Mouse (Mus musculus) CD4-positive helper T cell, adult 2 months (primary cell): ENCODE measurements around the gene Ptprm.

ENCODE experiments used
- DNase-seq: peaks from one replicate; pipeline ENCODE4 v3.0.0-alpha.2; 2012; ENCODE audit warnings: low read depth, missing footprints, low spot score

The Ptprm gene

DNA sequence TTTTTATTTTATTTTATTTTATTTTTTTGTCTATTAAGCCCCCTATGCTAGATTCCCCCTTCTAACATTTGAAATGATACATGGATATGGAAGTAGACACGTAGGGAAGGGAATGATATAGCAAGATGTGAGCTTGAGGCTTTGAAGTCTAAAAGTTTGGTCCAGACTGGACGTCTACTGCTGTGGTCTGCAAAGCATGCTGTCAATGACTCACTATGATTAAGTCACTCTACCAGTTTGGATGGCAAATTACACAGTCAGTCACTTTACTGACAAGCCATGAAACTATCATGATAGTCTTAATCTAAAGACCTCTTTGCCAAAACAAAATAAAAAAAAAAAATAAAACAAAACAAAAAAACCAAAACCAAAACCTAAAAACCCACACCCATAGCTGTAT lies 363.5 kb downstream of the Ptprm start:
- no peak for DNase-seq

DNA sequence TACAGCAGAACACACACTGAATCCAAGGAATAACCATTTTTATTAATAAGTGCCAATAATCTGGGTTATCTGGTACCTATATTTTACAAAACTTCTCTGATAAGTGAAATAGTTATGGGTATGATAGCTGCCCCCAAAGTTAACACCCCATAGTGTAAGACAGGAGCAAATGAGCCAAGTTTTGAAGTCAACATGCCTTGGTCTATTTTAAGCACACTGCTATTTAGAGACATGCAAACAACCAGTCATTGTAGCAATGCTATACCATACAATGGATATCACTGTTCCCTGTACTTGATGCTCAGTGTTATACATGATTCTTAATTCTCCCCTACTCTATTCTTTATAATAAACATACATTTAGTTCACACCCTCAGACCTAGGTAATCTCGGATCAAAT lies 366.2 kb downstream of the Ptprm start:
- DNase-seq: no peak

DNA sequence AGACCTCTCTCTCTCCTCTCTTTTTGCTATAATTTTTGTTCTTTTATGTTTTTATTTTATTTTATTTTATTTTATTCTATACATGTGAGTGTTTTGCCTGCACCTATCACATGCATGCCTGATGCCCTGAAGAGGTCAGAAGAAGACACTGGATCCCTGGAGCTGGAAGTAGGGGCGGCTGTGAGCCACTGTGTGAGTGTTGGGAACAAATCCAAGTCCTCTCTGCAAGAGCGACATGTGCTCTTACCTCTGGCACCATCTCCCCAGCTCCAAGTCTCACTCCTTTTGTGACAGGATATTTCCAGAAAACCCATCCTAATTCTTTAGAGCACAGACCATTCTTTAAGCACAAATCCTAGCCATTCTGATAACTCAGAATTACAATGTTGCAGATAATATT lies 372.6 kb downstream of the Ptprm start:
- DNase-seq: no peak

DNA sequence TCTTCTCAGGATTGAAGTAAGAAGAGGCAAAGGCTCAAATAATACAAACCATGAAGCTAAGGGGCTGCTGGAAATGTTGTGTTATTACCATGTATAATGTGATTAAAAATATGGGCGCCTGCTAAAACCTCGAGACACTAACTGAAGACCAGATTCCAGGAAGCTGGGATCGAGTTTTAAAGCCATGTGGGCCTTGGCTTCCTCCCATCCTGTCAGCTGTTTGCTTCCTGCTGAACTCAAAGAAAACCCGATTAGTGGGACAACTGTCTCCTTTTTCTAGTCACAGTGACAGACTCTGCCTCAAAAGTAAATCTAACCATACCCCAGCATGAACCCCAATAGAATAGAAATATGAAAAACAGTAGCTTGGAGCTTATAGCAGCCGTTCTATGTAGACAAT lies 374.3 kb downstream of the Ptprm start:
- no peak for DNase-seq

DNA sequence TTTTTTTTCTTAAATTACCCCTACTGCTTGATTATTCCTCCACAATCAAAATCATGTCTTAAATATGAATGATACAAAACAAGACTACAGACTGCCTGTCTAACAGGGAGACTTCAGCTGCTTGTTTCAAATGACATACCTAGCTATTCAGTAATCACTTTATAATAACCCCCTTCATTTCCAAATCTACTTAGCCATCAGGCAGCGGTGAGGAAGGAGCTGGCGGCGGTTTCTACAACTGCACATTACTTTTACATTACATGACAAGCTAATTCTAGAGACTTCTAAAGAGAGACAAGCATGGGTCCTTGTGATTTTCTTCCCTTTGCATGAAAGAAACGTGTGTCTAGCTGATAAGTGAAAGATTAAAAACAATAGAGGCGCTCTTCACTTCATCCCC lies 377.8 kb downstream of the Ptprm start:
- DNase-seq: no peak

DNA sequence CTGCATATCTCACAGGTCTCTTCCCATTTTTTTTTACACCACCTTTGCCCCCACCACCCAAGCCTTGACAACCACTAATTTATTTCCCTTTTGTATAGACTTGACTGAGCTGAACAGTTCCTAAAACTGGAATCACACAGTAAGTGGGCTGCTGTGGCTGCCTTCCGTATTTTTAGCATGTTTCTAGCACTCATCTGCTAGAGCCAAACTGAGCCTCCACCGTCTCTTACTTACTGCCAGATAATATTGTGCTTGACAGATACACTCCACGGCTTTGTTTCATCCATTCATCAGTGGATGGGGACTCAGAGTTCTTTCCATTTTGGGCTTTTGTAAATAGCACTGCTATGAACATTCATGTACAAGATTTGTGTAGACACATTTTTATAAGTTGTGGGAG lies 381.3 kb downstream of the Ptprm start:
- no peak for DNase-seq

DNA sequence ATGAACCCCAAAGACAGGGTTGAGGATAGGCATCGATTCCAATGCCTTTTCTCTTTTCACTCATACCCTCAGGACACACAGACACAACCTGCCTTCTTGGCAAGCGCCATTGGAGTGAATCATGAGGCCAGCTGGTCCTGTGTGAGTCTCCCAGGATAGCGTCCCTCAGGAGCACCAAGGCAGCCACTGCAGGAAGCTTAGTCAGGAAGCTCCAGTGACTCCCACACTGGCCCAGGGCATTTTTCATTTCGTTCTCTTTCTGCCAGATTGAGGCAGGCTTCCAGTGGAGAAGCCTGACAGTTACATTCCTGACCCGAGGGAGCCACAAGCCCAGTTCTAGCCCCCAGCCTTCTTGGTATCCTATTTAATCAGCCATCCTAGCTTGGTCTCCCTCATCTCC lies 393.3 kb downstream of the Ptprm start:
- DNase-seq: no peak

DNA sequence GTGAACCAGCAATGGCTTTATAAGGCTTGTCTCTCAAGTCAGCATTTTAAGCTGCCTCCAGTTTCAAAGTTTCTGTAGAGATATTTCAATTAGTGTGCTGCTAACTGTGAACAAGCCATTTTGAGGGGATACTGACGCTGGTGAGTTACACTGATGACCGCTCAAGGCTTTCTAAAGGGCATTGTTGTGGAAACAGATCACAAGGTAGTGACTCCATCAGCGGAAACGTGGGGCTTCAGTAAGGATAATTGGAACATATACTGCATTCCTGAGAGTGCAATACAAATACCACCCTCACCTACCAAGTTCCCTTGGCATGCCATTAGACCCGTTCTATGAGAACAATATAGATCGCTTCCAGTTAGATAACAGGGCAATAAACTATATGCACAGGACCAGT lies 393.7 kb downstream of the Ptprm start:
- no peak for DNase-seq

DNA sequence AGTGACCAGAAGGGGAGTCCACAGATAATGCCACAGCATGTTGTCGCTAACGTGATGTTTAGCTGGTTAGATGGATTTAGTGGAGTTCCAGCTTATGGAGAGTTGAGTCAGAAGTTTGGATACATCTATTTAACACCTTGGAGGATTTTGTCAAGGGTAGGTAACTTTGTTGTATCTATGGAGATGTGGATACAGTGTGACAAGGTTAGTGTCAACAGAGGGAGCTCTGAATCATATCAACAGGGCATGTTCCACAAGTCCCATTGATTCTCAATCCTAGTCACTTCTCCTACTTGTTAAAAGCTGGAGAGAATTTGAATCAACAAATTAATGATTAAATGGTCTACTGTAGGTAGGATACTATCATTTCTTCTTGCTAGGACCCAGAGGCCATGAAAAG lies 394.4 kb downstream of the Ptprm start:
- no peak for DNase-seq

DNA sequence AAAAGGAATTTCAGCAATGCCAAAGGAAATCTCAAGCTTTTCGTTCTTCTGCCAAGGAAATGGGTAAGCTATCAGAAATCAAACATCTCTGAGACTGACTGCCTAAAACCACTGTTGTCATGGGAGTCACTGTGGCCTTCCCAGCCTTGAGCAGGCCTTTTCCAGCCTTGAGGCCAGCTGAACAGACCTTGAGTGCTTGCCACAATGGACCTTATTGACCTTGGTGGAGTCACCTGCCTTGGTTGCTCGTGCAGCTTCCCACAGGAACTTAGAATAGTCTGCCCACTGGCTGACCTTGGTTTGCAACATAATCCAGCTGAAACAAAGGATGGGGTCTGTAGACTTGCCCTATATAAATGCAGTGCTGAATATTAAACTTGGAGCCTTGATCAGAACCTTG lies 395.5 kb downstream of the Ptprm start:
- no peak for DNase-seq

DNA sequence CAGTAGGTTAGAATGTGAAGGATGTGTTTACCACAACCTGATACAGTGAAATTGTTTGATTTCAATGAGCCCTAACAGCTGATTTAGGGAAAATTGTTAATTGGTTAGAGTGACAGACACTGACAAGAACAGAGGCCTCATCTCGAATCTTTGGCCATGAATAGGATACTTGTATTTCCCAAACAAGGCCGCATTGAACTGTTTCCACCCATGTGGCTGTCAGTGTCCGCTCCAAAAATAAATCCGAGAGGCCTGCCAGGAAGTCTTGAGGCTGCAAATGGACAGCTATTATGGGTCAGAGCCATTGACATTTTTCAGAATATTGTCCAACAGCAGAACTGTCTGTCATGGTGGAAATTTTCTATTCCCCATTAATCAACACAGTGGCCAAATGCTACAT lies 409.8 kb downstream of the Ptprm start:
- DNase-seq: no peak

DNA sequence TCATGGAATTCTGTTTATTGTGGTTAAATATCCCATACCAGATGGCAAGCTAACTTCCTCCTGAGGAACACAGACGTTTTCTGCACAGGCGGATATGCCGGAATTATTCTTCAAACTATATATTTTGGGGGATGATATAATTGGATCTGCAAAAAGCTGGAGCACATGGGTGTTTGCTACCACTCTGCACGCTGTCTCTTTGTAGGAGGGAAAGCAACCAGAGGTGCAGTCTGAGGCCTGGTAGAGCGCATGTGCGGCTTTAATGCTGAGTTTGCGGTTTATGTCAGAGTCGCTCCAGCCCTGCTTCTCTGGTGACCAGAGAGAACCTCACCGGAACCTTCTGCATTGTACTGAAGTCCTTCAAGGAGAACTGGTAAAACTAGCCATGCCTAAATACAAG lies 410.7 kb downstream of the Ptprm start:
- DNase-seq: no peak

DNA sequence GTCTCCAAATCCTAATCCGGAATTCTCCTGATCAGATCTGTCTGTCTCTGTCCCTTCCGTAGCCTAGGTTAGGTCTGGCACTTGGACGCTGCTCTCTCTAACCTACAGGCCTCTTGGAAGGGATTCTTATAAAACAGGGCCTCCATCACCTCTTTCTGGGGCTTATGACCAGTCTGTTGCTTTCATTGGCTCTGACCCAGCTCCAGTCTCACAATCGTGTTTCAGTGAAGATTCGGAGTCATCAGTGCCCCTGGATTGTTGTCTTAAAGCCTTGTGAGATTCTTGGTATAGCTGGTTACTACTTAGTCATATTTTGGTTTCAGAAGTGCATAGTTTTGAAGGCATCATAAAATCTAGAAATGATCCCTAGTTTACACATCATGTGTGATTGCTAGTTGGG lies 428.6 kb downstream of the Ptprm start:
- DNase-seq: no peak

DNA sequence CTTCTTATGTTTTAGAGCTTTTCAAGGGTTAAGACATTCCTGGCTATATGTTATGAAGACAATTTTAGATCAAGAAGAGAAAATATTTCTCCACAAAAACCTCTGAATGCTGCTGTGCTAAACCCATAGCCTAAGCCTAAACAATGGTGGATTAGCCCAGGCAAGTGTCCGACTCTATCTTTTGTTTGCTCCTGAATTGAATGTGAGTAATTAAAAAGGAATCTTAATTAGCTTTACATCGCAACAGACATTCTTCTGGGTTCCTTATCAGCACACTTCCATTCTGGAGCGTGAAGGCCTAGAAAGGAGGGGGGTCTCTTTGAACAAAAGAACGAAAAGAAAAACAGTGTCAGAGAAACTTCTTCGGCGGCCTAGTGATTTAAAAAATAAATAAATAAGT lies 439.6 kb downstream of the Ptprm start:
- DNase-seq: no peak

DNA sequence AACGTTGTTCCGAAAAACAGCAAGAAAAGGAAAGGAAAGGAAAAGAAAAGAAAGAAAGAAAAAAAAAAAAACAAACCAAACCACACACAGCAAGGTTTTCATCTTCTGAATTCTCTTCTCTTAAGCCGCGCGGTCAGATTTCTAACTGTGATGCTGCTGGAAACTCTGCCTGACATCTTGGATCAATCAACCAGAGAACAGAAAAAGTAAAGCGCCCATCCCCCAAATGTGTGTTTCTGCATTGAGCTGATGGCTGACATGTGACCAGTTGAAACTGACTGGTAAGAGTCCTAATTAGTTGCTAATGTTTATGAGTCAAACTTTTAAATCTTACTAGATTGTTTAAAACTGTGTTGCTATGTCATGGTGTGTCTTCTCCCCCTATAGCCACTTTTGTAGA lies 441.7 kb downstream of the Ptprm start:
- DNase-seq: no peak

DNA sequence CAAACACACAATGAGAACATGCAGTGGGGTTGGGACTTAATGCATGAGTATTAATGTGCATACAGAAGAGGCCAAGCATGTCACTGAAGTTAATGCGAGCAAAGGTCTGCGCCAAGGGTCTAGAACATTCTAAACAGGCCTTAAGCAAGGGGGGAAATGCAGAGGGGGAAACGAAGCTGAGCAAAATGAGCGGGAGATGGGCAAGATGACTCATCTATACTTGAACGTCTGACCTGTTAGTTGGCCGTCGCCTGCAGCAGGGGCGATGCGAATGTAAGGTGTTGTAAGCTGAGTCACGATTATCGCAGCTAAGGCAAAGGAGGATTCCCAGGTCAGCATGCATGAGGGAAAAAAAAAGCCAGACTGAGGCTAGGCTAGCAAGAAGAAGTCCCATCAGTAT lies 442.1 kb downstream of the Ptprm start:
- DNase-seq: no peak

DNA sequence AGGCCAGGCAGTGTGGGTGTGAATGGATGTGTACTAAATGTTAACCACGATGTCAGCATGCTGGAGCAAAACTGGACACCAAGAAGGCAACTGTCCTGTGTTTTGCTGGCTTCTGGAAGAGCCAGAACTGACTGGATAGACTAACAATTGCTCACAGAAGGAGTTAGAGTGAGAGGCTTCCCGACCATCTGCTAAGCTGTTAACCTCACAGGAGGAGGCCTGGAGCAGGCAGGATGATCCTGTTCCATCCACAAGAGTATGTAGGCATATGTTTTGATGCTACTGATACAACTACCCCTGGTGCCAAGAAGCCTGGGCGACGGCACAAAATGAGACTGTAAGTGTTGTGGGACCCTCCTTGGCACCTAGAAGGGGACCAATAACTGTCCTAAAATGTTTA lies 444.4 kb downstream of the Ptprm start:
- no peak for DNase-seq

DNA sequence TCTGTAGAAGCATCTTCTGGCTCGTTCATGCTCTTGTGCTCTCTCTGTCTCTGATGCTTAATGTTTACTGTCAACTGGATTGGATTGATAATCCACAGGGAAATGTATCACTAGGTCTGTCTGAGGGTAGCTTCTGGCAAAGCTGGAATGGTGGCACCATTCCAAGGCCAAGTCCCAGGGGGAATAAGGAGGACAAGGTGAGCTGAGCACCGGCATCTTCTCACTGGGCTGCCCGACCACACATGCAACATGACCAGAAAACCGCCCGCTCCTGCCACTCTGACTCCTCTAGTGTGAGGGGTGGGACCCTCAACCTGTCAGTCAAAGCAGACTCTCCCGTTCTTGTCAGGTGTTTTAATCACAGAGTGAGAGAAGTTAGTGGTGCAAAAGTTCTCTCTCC lies 445.3 kb downstream of the Ptprm start:
- no peak for DNase-seq

DNA sequence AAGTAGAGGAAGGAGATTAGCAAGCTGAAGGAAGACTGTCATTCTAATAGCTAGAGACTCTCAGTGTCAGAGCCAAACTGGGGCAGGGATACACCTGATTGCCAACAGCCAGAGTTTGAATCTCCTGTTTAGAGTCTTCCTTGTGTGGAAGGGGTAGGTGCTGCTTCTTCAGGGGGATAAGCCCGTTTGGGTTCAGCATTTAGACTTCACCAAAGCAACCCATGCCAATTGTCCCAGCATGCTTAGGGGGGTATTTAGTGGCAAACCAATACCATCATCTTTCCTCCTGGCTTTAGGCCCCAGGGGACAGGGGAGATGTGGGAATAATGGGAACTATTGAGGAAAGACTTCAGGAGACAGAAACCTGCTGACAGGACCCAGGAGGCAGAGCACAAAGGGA lies 460.1 kb downstream of the Ptprm start:
- no peak for DNase-seq

DNA sequence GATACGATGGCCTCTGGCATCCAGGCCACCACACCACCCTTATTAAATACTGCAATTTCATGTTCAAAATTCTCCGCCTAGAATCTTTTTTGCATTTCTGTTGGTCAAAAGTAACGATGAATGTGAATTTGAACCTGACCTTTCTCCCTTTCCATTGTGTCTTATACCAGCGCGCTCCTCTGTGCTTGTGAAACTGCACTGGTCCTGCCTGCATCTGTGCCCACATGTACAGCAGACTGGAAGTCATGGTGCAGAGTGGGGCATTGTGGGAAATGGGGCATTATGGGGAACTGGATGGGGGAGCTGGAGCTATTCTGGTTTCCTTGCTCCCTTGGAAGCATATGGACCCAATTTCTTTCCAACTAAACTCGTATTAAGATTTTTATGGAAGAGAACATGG lies 462.3 kb downstream of the Ptprm start:
- DNase-seq: no peak

DNA sequence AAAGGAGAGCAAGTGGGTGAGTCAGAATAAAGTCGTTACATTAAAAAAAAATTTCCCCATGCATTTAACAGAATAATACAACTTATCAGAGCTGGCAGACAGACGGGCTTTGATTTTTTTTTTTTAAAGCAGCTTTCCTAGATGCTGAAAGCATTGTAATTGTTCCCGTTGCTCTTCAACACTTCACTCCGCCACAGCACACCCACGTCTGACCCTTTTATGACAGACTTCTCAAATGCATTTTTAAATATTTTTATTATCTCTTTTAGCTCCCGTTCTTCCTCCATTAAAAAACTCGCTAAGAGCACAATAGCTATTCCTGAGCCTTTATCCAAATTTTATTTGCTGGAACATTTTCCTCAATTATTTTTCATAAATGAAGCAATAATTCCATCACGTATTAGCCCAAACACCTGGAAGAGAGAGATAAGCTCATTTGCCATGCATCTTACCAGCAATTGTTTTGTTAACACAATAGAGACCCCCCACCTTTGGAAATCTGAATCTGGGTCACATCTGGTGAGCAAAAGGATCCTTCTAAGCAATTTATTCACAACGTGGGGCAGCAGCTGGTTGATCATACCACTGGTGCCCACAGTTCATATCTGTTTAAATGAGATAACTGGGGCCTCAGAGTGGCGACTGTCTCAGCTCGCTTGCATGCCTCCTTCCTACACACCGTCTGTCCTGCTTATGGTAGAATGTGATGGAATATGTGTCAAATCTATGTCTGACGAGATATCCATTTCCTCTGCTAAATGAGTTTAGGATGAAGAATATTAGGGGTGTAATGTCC lies 463.0 kb downstream of the Ptprm start:
- DNase-seq: no peak

DNA sequence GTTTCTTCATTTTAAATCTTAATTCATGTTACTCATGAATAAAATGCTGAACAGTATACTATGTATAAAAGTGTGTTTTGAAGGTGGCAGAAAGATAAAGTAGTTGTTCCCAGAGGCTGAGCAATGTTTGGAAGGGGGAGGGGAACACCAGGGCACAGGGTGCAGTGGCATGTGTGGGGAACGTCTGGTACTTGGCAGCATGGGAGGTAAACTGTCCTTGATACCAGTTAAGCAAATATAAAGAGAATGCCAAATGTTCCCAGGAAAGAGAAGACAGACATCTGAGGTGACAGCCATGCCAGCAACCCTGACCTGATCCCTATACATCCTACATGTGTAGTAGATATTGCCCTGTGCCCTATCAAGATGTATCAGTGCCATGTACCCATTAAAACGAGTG lies 472.0 kb downstream of the Ptprm start:
- no peak for DNase-seq

DNA sequence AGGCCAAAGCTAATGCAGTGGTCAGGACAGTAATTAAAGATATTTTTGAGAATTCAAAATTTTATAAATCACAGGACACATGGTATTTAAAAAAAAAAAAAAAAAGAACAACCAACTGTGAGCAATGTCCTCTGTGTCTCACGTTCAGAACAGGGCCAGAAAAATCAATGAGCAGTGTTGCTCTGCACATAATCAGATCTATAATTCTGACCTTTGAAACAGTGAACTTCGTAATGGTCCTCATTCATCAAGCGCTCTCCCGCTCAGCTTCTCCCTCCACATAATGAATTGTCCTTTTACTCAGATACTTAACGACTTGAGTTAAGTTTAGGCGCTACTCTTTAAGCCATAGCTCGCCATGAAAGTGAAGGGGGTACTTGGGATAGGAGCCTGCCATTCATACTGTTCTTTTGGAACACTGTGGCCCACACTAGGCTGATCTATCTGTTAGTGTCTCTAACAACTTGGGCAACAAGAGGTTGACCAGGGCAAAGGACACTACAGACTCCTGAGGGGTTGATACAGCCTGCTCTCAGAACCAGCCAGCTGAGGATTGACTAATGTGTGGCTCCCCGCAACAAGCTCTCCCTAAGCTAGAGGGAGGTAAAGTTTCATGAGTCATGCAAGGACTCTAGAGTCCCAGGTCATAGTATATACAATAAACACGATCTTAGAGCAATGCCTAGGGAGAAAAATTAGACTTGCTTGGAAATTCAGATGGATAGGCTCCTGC lies 473.1 kb downstream of the Ptprm start:
- no peak for DNase-seq
